Mouse (Mus musculus): ENCODE results near the gene Ush2a.

- TF ChIP-seq CTCF (IDR thresholded peaks at IDR 0.05; ENCODE audit: extremely low read depth, insufficient read depth, low read length) = no peak
- no peak for TF ChIP-seq POLR2A (IDR thresholded peaks at IDR 0.05; ENCODE audit: extremely low read depth, insufficient read depth, low read length)
Measured at GRCm38 (mm10) chr1:188214885-188215611, 46.8 kb upstream of the Ush2a start.

All from cortical plate, adult 2 months (tissue).